Mouse (Mus musculus) midbrain, embryonic 11.5 days (tissue): ENCODE measurements at regions not wholly inside any gene's neighbourhood (a gene's known extent, or its start where the extent isn't known, plus 50 kb on each side); places are given as distances from the start of the nearest gene placed in this dataset.

ENCODE experiments used
- ATAC-seq: fragments of 200-750 bp; cut with Nextera tagmentation; 2 replicates; pipeline ENCODE4 v1.8.0; 2017; ENCODE audit warnings: moderate TSS enrichment, moderate library complexity; ENCODE audit not compliant: low FRiP score
- DNase-seq: peaks from one replicate; pipeline ENCODE4 v3.0.0; 2015; ENCODE audit warnings: low spot score; ENCODE audit errors: missing footprints
- H3K27ac ChIP-seq: fragments of 300-500 bp; sonication (generic); 2 replicates; pipeline ENCODE4 v1.5.1; 2014; ENCODE audit warnings: low read depth, low read length
- H3K27me3 ChIP-seq: fragments of 300-500 bp; sonication (generic); 2 replicates; pipeline ENCODE4 v1.6.1; 2014; ENCODE audit warnings: mild to moderate bottlenecking, low read length, moderate library complexity, mixed read lengths; ENCODE audit not compliant: control insufficient read depth, insufficient read depth
- H3K36me3 ChIP-seq: fragments of 300-500 bp; sonication (generic); 2 replicates; pipeline ENCODE4 v1.6.1; 2014; ENCODE audit warnings: mild to moderate bottlenecking, low read length, moderate library complexity, mixed read lengths; ENCODE audit not compliant: control insufficient read depth, insufficient read depth
- H3K4me1 ChIP-seq: fragments of 300-500 bp; sonication (generic); 2 replicates; pipeline ENCODE4 v1.6.1; 2014; ENCODE audit warnings: low read length; ENCODE audit not compliant: control insufficient read depth, insufficient read depth
- H3K4me2 ChIP-seq: fragments of 300-500 bp; sonication (generic); 2 replicates; pipeline ENCODE4 v1.6.1; 2014; ENCODE audit warnings: mild to moderate bottlenecking, moderate library complexity
- H3K4me3 ChIP-seq: fragments of 300-500 bp; sonication (generic); 2 replicates; pipeline ENCODE4 v1.5.1; 2014; ENCODE audit warnings: low read depth, low read length
- H3K9ac ChIP-seq: fragments of 300-500 bp; sonication (generic); 2 replicates; pipeline ENCODE4 v1.6.1; 2014; ENCODE audit warnings: low read length
- H3K9me3 ChIP-seq: fragments of 300-500 bp; sonication (generic); 2 replicates; pipeline ENCODE4 v1.6.1; 2016; ENCODE audit warnings: low read length; ENCODE audit not compliant: control insufficient read depth
- WGBS: fragments of 180-500 bp; shearing (Covaris S2); extraction: QIAGEN DNeasy Blood & Tissue Kit; methylation state at CpG from one replicate; pipeline ENCODE4 v1.1.7; 2014; 5-methylcytosine and 5-hydroxymethylcytosine counted together

- H3K36me3 ChIP-seq = no peaks in the 10 kb centered on the region
- ATAC-seq (peak; percentile 86; the same call in 1 of the 2 replicates), DNase-seq (peak; percentile 93)
- no peak overlapping the region for H3K9ac ChIP-seq
- no peaks in the 10 kb centered on the region for H3K27me3 ChIP-seq
- H3K4me3 ChIP-seq = no peak overlapping the region
- H3K4me1 ChIP-seq = no peaks in the 10 kb centered on the region
- no peak overlapping the region for H3K4me2 ChIP-seq
- no peak overlapping the region for H3K27ac ChIP-seq
- 37% methylated on average over 2 of the region's 2 CpGs for WGBS
- no peaks in the 10 kb centered on the region for H3K9me3 ChIP-seq
Observed at GRCm38 (mm10) chr14:87215099-87215498, 74.1 kb upstream of the Diaph3 start.

GRCm38 (mm10) chr14:87217042-87217441, 76.0 kb upstream of the Diaph3 start:
- ATAC-seq = no peak
- no peaks in the 10 kb centered on the region for H3K36me3 ChIP-seq
- WGBS = 76% methylated on average over 7 of the region's 7 CpGs

GRCm38 (mm10) chr14:87219975-87220374, 78.9 kb upstream of the Diaph3 start:
- no peak for ATAC-seq
- 95% methylated on average over 3 of the region's 3 CpGs for WGBS

More at GRCm38 (mm10) chr14:87217042-87217441, 76.0 kb upstream of the Diaph3 start:
- H3K27me3 ChIP-seq = no peaks in the 10 kb centered on the region
- H3K4me2 ChIP-seq = no peak overlapping the region
- H3K9me3 ChIP-seq = no peaks in the 10 kb centered on the region
- no peaks in the 10 kb centered on the region for H3K4me1 ChIP-seq
- H3K27ac ChIP-seq = no peak overlapping the region
- H3K9ac ChIP-seq = no peak overlapping the region
- no peak overlapping the region for H3K4me3 ChIP-seq
- DNase-seq = no peak

GRCm38 (mm10) chr14:87224870-87225269, 83.8 kb upstream of the Diaph3 start:
- WGBS = 81% methylated on average over 5 of the region's 5 CpGs
- Histone ChIP-seq H3K4me1 (no peaks in the 10 kb centered on the region), H3K9me3 (no peaks in the 10 kb centered on the region), H3K27ac (no peak overlapping the region), H3K27me3 (no peaks in the 10 kb centered on the region), H3K36me3 (no peaks in the 10 kb centered on the region), H3K4me3 (no peak overlapping the region), H3K4me2 (no peak overlapping the region), H3K9ac (no peak overlapping the region)
- DNase-seq = no peak
- no peak for ATAC-seq

More at GRCm38 (mm10) chr14:87219975-87220374, 78.9 kb upstream of the Diaph3 start:
- no peak overlapping the region for H3K4me3 ChIP-seq
- no peak for DNase-seq
- H3K9me3 ChIP-seq = no peaks in the 10 kb centered on the region
- H3K27ac ChIP-seq = no peak overlapping the region
- no peaks in the 10 kb centered on the region for H3K4me1 ChIP-seq
- no peaks in the 10 kb centered on the region for H3K27me3 ChIP-seq
- H3K4me2 ChIP-seq = no peak overlapping the region
- no peak overlapping the region for H3K9ac ChIP-seq
- no peaks in the 10 kb centered on the region for H3K36me3 ChIP-seq

- Histone ChIP-seq H3K27ac (no peak overlapping the region), H3K4me2 (no peak overlapping the region), H3K4me3 (no peak overlapping the region), H3K27me3 (no peaks in the 10 kb centered on the region), H3K9me3 (no peaks in the 10 kb centered on the region), H3K9ac (no peak overlapping the region), H3K4me1 (no peaks in the 10 kb centered on the region), H3K36me3 (no peaks in the 10 kb centered on the region)
- WGBS = 80% methylated on average over 2 of the region's 2 CpGs
- DNase-seq (no peak), ATAC-seq (no peak)
Observed at GRCm38 (mm10) chr14:87249258-87249657, 108.2 kb upstream of the Diaph3 start.

- Histone ChIP-seq H3K4me2 (no peak overlapping the region), H3K4me3 (no peak overlapping the region), H3K9ac (no peak overlapping the region), H3K36me3 (no peaks in the 10 kb centered on the region), H3K4me1 (no peaks in the 10 kb centered on the region), H3K9me3 (no peaks in the 10 kb centered on the region), H3K27ac (no peak overlapping the region), H3K27me3 (no peaks in the 10 kb centered on the region)
- 62% methylated on average over 5 of the region's 5 CpGs for WGBS
- ATAC-seq (peak; percentile 70), DNase-seq (no peak)
Observed at GRCm38 (mm10) chr14:87255484-87256208, 114.6 kb upstream of the Diaph3 start.

- ATAC-seq (no peak), DNase-seq (no peak)
- no peaks in the 10 kb centered on the region for H3K9me3 ChIP-seq
- no peaks in the 10 kb centered on the region for H3K36me3 ChIP-seq
- H3K27ac ChIP-seq = no peak overlapping the region
- no peaks in the 10 kb centered on the region for H3K4me1 ChIP-seq
- no peak overlapping the region for H3K4me2 ChIP-seq
- WGBS = 84% methylated on average over 5 of the region's 5 CpGs
- H3K27me3 ChIP-seq = no peaks in the 10 kb centered on the region
- no peak overlapping the region for H3K9ac ChIP-seq
- no peak overlapping the region for H3K4me3 ChIP-seq
Observed at GRCm38 (mm10) chr14:87261726-87262125, 120.7 kb upstream of the Diaph3 start.

GRCm38 (mm10) chr14:87264826-87265225, 123.8 kb upstream of the Diaph3 start:
- 91% methylated on average over 4 of the region's 4 CpGs for WGBS

GRCm38 (mm10) chr14:87266309-87266708, 125.3 kb upstream of the Diaph3 start:
- Histone ChIP-seq H3K36me3 (no peaks in the 10 kb centered on the region), H3K4me1 (no peaks in the 10 kb centered on the region), H3K27ac (no peak overlapping the region), H3K27me3 (no peaks in the 10 kb centered on the region), H3K4me2 (no peak overlapping the region), H3K9ac (no peak overlapping the region), H3K4me3 (no peak overlapping the region), H3K9me3 (no peaks in the 10 kb centered on the region)
- DNase-seq (no peak), ATAC-seq (no peak)
- 74% methylated on average over 6 of the region's 6 CpGs for WGBS

More at GRCm38 (mm10) chr14:87264826-87265225, 123.8 kb upstream of the Diaph3 start:
- ATAC-seq = 0 out of 2 replicates have a peak, but pooled peaks have one; percentile 40
- DNase-seq = no peak
- H3K4me3 ChIP-seq = no peak overlapping the region
- no peaks in the 10 kb centered on the region for H3K4me1 ChIP-seq
- H3K9ac ChIP-seq = no peak overlapping the region
- no peak overlapping the region for H3K4me2 ChIP-seq
- H3K36me3 ChIP-seq = no peaks in the 10 kb centered on the region
- no peak overlapping the region for H3K27ac ChIP-seq
- no peaks in the 10 kb centered on the region for H3K27me3 ChIP-seq
- no peaks in the 10 kb centered on the region for H3K9me3 ChIP-seq
